Mouse (Mus musculus) embryo, embryonic 10.5 days (tissue): ENCODE measurements around the gene 4930402H24Rik.
A peak's percentile ranks its signal among the peaks of the same experiment; 100 is the strongest.

ENCODE experiments used
- DNase-seq: peaks from one replicate; pipeline ENCODE4 v3.0.0-alpha.2; 2015; ENCODE audit warnings: low spot score

4930402H24Rik gene

GRCm38 (mm10) chr2:130905751-130906583 lies at the start of gene 4930402H24Rik, which contains the start of gene Atrn:
Gene 4930402H24Rik (minus strand): TSS chr2:130906406.
Gene Atrn (plus strand): TSS chr2:130906495.
- DNase-seq: peak; percentile 92

- DNase-seq: peak; percentile 87
Measured at GRCm38 (mm10) chr2:130950548-130950947, 44.3 kb upstream of the 4930402H24Rik start.

GRCm38 (mm10) chr2:130949781-130950180 lies 43.6 kb upstream of the 4930402H24Rik start:
- DNase-seq: no peak

- no peak for DNase-seq
Measured at GRCm38 (mm10) chr2:130932865-130933264, 26.7 kb upstream of the 4930402H24Rik start.

GRCm38 (mm10) chr2:130929994-130930393 lies 23.8 kb upstream of the 4930402H24Rik start:
- DNase-seq: no peak

GRCm38 (mm10) chr2:130928530-130928929 lies 22.3 kb upstream of the 4930402H24Rik start:
- no peak for DNase-seq

- no peak for DNase-seq
Measured at GRCm38 (mm10) chr2:130928031-130928430, 21.8 kb upstream of the 4930402H24Rik start.

GRCm38 (mm10) chr2:130924950-130925349 lies 18.7 kb upstream of the 4930402H24Rik start:
- no peak for DNase-seq

- no peak for DNase-seq
Measured at GRCm38 (mm10) chr2:130919062-130919593, 12.9 kb upstream of the 4930402H24Rik start.

- no peak for DNase-seq
Measured at GRCm38 (mm10) chr2:130917686-130918085, 11.5 kb upstream of the 4930402H24Rik start.

GRCm38 (mm10) chr2:130916521-130917147 lies 10.4 kb upstream of the 4930402H24Rik start:
- DNase-seq: peak; percentile 33

- peak; percentile 1 for DNase-seq
Measured at GRCm38 (mm10) chr2:130914873-130915272, 8.7 kb upstream of the 4930402H24Rik start.

GRCm38 (mm10) chr2:130911691-130912090 lies 5.5 kb upstream of the 4930402H24Rik start:
- DNase-seq: no peak

- peak; percentile 7 for DNase-seq
Measured at GRCm38 (mm10) chr2:130906584-130907315, 544 bp upstream of the 4930402H24Rik start.

GRCm38 (mm10) chr2:130898783-130899182 lies 7.4 kb downstream of the 4930402H24Rik start:
- no peak for DNase-seq

GRCm38 (mm10) chr2:130897856-130898255 lies 8.3 kb downstream of the 4930402H24Rik start:
- DNase-seq: no peak

- no peak for DNase-seq
Measured at GRCm38 (mm10) chr2:130896944-130897343, 9.3 kb downstream of the 4930402H24Rik start.

GRCm38 (mm10) chr2:130887456-130887855 lies 18.8 kb downstream of the 4930402H24Rik start:
- no peak for DNase-seq

- no peak for DNase-seq
Measured at GRCm38 (mm10) chr2:130886983-130887382, 19.2 kb downstream of the 4930402H24Rik start.

- no peak for DNase-seq
Measured at GRCm38 (mm10) chr2:130877376-130877775, 28.8 kb downstream of the 4930402H24Rik start.

GRCm38 (mm10) chr2:130870916-130871315 lies 35.3 kb downstream of the 4930402H24Rik start:
- no peak for DNase-seq

GRCm38 (mm10) chr2:130862091-130862490 lies 44.1 kb downstream of the 4930402H24Rik start:
- no peak for DNase-seq
